Mouse (Mus musculus) ES-CJ7 (cell line): ENCODE measurements at regions not wholly inside any gene's neighbourhood (a gene's known extent, or its start where the extent isn't known, plus 50 kb on each side); places are given as distances from the start of the nearest gene placed in this dataset.

Experiments
- DNase-seq: peaks from one replicate; pipeline ENCODE4 v3.0.0; 2011; ENCODE audit warnings: low read depth, low spot score

- no peak for DNase-seq
Observed at GRCm38 (mm10) chr14:55301996-55302395, 80.2 kb downstream of the Dhrs2 start.

- no peak for DNase-seq
Observed at GRCm38 (mm10) chr14:55313615-55314014, 91.8 kb downstream of the Dhrs2 start.

GRCm38 (mm10) chr14:55323897-55324296 lies 102.1 kb downstream of the Dhrs2 start:
- DNase-seq: no peak

GRCm38 (mm10) chr14:55324335-55324734 lies 102.5 kb downstream of the Dhrs2 start:
- DNase-seq: no peak

DNA sequence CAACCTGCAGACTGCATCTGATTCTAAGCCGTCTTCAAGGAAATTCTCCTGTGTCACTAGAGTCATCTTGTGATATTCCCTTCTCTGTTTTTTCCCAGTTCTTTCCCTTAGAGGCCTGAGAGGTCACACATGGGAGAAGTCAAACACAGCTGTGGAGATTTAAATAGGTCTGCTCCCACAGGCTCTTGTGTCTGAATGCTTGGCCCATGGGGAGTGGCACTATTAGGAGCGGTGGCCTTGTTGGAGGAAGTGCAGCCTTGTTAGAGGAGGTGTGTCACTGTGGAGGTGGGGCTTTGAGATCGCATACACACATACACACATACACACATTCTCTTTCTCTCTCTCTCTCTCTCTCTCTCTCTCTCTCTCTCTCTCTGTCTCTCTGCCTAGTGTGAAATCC lies 112.0 kb downstream of the Dhrs2 start:
- DNase-seq: peak; percentile 21

DNA sequence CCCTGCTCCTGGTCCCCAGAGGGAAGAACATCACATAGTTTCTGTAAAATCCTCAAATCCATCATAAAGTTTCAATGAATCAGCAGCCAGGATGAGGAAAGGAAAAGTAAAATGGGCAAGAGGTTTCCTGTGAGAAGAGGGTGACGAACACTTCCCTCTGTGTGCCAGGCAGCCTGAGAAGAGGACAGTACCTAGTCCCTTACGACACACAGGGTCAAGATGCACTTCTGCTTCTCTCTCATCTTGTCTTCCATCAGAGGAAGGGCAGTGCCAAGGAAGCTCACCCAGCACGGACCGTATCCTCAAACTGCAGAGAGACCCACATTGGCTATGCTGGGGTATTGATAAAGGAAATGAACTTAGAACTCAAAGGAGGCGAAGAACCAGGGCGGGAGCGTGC lies 112.5 kb downstream of the Dhrs2 start:
- no peak for DNase-seq

GRCm38 (mm10) chr14:55335586-55335985 lies 113.8 kb downstream of the Dhrs2 start:
- no peak for DNase-seq

- no peak for DNase-seq
Observed at GRCm38 (mm10) chr14:55336451-55337195, 114.8 kb downstream of the Dhrs2 start.

GRCm38 (mm10) chr14:55338010-55338409 lies 116.2 kb downstream of the Dhrs2 start:
- DNase-seq: no peak

- DNase-seq: no peak
Observed at GRCm38 (mm10) chr14:55338500-55338899, 116.7 kb downstream of the Dhrs2 start.

- no peak for DNase-seq
Observed at GRCm38 (mm10) chr14:55339036-55339614, 117.3 kb downstream of the Dhrs2 start.

GRCm38 (mm10) chr14:55343341-55343740 lies 121.5 kb downstream of the Dhrs2 start:
- DNase-seq: no peak

GRCm38 (mm10) chr14:55343914-55344313 lies 122.1 kb downstream of the Dhrs2 start:
- no peak for DNase-seq

DNA sequence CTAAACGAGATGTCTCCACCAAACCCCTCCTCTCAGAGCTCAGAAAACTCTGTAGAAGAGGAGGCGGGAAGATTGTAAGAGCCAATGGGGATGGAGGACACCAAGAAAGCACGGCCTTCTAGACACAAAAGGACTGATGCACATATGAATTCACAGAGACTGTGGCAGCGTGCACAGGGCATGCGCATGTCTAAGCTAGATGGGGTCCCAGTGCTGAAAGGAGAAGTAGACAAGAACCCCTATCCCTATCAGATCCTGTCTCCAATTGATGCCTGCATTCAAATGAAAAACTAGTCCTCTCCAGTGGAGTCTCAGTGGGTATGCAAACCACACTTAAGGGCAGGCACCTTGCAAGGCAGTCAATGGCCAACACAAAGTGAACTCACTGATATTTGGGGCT lies 123.3 kb downstream of the Dhrs2 start:
- peak; percentile 54 for DNase-seq

GRCm38 (mm10) chr14:55348098-55348497 lies 126.3 kb downstream of the Dhrs2 start:
- DNase-seq: no peak

GRCm38 (mm10) chr14:55357258-55357657 lies 121.3 kb upstream of the Dhrs4 start:
- DNase-seq: no peak

- peak; percentile 84 for DNase-seq
Observed at GRCm38 (mm10) chr14:55358429-55358828, 120.1 kb upstream of the Dhrs4 start.

GRCm38 (mm10) chr14:55362316-55362715 lies 116.2 kb upstream of the Dhrs4 start:
- no peak for DNase-seq

GRCm38 (mm10) chr14:55362757-55363156 lies 115.8 kb upstream of the Dhrs4 start:
- no peak for DNase-seq

- no peak for DNase-seq
Observed at GRCm38 (mm10) chr14:55370384-55370783, 108.2 kb upstream of the Dhrs4 start.

DNA sequence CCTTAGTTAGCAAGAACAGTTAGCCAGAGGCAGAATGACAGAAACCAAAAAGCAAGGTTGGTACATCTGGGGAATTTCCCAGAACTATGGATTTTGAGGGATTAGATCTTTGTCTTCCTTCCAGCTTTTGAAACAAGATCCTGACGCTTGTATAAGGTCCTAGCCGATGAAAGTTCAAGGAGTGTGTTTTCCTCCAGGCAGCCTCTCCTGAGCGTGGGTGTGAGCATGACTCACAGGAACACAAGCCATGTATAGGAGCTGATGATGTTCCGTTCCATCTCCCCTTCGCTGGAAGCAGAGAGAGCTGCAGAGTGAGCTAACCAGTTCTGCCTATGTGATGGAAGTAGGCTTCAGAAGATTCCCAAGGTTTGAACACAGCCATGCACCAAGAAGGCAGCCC lies 105.6 kb upstream of the Dhrs4 start:
- DNase-seq: no peak

DNA sequence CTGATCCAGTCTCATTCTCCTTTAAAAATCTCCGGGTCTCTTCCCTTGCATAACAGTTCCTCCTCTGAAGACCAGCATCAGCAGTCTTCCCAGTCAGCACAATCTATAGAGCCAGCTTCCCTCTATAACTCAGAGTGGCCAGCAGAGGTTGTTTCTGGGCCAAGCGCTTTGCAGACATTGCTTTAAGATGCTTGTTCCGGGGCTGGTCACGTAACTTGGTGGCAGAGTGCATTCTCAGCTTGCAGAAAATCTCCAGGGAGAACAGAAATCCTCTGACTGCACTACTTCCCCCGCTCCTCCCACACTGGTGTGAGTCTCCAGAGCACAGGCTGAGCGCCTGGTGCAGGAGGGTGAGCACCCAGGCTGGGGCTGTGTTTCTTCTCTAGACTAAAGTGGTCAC lies 91.8 kb upstream of the Dhrs4 start:
- DNase-seq: no peak

- no peak for DNase-seq
Observed at GRCm38 (mm10) chr14:55387378-55387777, 91.2 kb upstream of the Dhrs4 start.
